Mouse (Mus musculus): Measurements from ENCODE around the gene Pi16.
"Not testable (repeated sequence)": the region's sequence is repeated elsewhere in the genome, so short reads cannot be mapped to it uniquely, and the experiment has no call there.

Pi16 gene

DNA sequence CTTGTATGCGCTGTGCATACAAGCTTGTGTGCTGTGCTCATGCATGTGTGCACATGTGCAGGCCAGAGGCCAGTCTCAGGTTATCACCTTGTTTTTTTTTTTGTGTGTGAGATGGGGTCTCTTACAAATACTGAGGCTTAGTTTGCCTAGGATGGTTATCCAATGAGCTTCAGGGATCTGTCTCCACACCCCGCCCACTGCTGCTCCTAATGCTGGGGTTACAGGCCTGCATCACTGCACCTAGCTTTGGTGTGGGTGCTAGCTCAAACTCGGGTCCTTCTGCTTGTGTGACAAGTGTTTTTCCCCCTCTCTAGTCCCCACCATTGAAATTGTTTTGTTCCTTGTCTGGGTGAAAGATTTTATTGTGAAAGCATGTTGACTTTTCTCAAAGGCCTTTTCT lies 12.7 kb downstream of the Pi16 start:
- no peak for DNase-seq (ENCODE audit: extremely low spot score, low spot score)

DNA sequence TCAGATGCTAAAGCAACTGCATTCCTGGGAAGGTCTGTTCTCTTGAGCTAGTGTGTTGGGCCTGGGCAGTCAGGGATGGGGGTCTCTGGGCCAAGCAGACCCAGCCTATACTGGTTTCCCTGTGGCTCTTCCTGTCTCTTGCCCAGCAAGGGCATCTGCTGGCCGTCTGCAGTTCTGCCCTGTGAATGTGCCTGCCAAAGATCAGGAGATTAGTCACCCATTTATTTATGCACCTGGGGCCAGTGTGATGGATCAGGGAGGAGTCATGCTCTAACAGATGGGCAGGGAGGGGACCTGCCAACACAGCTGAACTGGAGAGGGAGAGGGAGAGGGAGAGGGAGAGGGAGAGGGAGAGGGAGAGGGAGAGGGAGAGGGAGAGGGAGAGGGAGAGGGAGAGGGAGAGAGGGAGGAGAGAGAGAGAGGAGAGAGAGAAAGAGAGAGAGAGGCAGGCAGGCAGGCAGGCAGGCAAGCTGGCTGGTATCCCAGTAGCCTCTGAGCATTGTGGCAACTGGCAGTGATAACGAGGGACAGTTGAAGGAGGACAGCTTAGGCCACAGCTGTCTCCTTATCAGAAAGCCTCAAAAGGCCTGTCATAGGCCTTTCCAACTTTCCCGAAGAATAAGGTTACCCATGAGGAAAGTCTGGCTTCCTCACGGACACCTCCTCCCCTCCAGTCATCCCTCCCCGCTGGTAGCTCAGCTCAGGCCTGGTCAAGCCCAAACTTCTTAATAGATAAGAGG lies 13.4 kb downstream of the Pi16 start:
- DNase-seq (ENCODE audit: extremely low spot score, low spot score): no peak

DNA sequence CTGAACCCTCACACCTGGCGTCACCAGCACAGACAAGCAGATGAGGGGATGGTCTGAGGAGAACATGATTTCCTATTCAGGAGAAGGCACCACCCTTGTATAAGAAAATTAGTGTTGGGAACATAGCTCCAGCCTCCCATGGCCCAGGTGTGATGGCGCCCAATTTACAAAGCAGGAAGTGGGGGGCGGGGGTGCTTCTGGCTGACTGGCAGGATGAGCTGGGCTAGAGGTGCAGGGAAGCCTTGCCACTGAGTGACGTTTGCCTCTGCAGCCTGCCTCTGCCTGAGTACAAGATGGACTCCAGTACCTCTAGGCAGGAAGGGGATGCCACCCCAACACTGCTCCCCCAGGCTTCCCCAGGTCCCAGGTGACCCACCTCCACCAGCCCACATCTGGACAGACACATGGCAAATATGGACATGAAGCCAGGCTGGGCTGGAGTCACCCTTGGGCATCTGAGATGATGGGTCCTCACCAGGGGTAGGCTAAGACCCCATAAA lies 14.8 kb downstream of the Pi16 start:
- DNase-seq (ENCODE audit: extremely low spot score, low spot score): no peak

DNA sequence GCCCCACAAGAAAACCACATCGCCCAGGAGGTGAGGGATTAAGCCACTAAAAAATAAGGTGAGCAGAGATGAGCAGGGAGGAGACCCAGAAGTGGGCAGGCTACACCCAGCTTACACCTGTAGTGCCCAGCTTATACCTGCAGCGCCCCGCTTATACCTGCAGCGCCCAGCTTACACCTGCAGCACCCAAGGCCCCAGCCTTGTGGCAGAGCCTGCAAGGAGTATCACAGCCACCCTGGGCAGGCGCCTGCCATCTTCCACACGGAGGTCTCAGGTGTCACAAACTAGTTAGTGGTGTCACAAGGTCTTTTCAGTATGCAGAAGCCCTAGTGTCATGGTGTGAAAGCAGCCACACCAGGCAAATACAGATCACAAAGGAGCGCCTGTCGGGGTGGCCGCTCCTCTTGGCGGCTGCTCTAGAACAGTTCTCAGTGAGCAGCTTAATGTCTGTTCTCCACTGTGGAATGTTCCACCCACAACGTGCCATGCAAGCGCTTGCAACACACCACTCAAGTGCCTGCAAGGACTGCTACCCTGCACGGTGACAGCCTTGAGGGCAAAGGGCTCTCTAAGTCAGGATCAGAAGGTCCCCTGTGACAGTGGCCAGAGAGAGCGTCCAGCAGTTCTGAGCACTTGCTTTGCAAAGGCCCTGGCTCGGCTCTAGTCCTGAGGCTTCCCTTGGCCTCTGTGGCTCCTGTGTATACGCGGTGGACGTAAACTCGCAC lies 18.9 kb downstream of the Pi16 start:
- DNase-seq (ENCODE audit: extremely low spot score, low spot score): no peak

DNA sequence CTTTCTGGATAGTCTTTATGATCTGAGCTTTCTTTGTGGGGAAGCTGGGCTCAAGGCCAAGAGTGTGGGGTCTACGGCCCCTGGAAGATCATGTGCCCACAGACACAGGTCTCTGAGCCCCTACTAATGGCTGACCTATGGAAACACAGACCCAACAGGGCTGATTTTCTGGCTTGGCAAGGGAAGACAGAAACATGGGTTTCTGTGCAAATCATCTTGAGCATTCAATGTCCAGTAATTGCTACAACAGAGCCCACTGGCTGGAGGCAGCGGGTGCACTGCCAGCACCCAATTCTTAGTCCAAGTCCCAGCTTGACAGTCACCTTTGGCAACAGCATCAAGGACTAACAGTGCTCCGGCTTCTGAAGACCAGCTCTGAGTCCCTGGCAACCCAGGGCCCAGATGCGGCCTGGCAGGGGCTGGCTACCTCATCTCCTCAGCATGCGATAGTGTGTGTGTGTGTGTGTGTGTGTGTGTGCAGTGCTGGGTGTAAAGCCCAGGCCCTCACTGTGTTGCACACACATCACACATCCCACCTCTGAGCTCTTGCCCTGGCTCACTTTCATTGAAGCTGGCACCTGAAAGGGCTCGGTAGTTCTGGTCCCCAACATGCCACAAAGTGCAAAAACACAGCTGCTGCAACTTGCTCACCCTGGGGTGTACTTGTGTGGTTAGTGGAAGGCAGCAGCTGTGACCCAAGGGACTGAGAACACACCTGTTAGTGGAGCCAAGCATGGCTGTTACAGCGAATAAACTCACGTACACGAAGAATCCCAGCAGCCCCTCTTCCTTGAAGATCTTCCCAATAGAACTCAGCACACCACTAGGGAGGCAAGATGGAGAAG lies 20.7 kb downstream of the Pi16 start:
- no peak for DNase-seq (ENCODE audit: extremely low spot score, low spot score)

DNA sequence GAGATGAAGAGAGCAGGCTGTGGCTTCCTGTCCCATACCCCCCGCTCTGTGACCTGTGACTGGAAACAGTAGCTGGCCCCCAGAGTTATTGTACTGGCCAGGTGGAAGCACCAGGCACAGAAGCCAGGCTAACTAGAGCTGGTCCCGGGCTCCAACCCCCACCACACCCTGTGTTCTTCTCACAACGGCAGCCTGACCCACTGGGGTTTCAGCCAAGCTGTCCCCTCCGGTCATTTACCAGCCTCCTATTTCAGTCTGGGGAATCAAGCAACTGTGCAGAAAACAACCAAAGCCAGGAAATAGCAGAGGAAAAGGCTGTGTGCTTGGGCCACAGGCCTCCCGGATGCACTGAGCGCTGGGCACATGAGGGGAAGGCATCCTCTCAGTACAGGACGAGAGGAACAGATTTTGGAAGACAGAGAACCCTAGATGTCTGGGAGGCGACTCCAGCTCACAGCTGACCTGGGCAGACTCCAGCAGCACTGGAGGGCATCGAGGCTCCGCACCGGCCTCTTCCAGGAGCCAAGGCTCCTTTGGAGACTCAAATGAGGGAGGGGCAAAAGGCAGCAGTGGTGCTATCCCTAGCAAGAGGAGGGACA lies 21.8 kb downstream of the Pi16 start:
- DNase-seq (ENCODE audit: extremely low spot score, low spot score): no peak

DNA sequence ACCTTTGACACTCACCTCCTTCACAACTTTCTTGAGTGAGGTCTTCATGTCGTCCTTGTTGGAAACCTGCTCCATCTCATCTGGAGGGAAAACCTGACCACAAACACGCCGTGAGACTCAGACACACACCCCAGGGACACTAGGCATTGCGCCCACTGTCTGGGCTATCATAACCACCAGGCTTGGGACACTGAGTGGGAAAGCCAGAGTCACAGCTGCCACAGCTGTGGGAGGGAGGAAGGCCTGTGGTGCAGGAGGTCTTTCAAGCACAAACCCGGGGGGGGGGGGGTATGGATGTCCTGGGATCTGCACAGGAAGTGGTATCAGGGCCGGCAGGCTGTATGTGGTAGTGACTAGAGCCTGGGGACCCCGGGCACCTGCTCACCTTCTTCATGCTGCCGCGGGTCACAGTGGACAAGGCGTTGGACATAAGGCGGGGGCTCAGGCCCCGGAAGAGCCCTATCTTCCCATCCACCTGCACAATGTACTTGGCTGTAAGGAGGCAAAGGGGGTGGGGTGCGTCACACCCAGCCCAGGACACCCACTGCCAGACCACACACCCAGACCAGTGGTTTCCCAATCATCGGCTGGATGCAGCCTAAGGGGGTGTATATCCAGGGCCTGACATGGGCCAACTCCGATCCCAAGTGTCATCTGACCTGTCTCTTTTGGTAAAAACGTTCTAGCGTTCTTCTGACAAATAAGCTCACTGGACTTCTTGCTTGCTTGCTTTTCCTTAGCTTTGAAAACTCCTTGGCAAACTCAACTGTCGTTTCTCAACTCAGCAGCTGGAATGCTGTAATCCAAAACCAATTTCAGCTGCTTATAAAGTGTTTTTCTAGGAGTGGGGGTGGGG lies 23.2 kb downstream of the Pi16 start:
- DNase-seq (ENCODE audit: extremely low spot score, low spot score): no peak

DNA sequence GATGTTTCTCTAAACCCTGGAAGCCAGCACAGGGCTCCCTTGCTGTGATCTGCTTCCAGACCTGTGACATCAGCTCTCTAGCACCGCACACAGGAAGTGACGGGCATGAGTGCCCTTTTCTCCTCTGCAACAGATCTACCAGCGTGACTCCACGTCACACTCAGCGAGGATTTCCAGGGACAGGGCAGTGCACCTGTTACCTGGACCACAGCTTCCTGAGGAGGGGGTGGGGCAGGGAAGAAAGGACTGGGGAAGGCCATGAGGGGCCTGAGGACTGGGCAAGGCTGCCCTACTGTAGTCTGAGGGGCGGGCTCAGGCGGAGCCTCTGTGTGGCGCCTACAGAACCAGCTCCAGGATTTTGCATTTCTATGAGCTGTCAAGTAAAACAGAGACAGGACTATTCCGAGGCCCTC lies 24.1 kb downstream of the Pi16 start:
- no peak for DNase-seq (ENCODE audit: extremely low spot score, low spot score)

DNA sequence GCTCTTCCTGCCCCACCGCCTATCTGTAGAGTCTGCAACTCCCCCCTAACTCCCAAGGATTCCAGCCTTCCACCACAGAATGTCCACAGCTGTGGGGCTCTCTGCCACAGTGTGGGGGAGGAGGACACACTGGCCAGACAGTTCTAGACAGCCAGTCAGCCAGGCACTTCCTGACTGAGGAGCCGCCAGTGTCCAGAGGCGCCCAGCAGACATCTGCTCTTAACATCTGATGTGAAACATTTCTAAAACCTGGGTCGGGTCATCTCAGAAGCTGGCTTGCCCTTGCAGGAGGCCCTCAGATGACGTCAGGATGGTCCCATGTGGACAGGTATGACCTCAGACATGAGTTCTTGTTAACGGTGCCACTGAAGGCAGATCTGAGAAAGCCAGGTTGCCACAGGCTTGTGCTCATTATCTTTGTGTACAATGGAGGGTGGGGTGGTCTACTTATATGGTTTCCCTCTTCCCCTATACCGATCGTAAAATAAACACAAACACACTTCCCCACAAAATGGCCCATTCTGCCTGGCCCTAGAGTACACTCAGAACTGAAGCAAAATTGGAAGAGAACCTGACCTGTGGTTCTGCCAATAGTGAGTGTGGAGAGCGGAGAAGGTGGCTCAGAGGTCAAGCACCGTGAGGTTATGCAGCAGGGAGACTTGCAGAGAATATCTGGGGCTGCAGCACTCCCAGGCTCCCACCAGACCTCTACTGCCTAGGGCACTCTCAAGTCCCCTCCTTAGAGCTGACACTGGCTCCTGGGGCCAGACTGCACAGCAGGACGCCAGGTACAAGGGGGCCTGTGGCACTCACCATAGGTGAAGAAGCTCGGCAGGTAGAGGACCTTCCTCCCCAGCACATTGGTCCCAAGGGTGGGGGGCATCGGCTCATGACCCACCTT lies 24.8 kb downstream of the Pi16 start:
- peak; percentile 34 for DNase-seq (ENCODE audit: extremely low spot score, low spot score)

DNA sequence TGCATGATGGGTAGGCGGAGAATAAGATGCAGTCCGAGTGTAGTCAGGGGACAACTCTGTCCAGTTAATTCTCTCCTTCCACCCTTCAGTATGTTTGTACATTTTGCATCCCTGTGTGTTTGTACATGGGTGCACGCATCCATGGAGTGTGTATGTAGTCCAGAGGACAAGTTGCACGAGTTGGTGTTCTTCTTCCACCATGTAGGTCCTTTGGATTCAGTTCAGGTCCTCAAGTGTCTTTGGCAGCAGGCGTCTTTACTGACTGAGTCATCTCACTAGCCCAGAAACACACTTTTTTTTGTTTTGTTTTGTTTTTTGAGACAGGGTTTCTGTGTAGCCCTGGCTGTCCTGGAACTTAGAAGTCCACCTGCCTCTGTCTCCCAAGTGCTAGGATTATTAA lies 25.8 kb downstream of the Pi16 start:
- no peak for DNase-seq (ENCODE audit: extremely low spot score, low spot score)

DNA sequence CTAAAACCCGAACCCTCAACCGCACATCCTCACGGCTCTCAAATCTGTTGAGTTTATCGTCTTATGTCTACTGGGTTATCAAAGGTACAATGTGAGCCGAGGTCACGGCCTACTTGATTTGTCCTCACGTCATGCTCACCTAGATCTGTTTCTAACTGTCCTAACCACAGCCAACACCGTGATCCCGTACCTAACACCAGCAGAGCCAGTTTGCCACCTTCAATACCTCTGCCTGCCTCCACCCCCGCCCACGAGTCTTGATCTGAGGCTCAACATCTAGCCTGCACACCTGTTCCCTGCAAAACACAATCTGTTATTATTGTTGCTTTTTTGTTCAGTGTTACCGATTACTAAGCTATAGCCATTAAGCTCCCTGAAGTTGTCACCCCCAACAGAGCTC lies 27.8 kb downstream of the Pi16 start:
- no peak for DNase-seq (ENCODE audit: extremely low spot score, low spot score)

DNA sequence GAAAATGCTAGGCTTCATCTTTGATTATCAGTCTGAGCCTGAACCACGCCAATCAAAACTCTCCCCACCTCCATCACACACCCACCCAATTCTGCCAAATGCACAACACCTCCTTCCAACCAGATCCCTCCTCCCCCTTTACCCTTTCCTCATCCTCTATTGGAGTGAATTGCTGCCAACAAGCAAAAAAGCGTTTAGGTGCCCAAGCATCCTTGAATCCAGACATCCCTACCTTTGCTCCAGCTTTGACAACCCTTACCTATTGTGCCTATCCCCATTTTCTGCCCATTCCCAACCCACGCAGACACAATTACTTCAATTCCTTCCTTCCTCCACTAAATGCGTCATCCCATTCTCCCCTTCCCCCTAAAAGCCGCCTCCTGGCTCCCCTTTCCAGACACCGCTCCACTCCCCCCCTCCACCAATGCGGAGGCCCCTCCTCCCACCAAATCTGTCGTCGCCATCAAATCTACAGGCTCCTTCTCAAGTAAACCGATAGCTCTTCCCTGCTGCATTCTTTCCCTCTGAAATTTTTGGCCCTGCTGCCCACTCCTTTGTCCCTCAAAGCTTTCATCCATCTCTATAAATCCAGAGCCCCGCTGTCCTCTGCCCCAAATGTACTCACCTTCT lies 29.1 kb downstream of the Pi16 start:
- DNase-seq (ENCODE audit: extremely low spot score, low spot score): peak; percentile 42

DNA sequence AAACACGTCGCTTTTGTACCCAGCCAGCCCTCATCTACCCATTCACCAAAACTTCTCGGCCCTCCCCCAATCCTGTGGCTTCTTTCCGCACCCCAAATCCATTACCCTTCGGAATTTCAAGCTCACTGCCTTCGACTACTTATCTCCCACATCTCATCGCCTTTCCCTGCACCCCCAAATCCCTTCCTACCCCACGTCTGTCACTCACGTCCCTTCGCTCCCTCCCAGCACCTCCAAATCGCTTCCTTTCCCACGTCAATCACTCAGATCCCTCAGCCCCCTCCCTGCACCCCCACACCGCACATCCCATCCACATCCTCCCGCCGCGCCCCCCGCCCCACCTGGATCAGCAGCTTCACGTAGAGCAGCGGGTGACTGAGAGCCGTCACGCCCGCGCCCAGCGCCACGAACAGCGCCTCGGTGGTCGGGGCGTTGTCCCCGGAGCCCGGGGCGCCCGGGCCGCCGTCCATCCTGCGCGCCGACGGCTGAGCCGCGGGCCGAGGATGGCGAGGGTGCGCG lies 29.7 kb downstream of the Pi16 start:
- no peak for DNase-seq (ENCODE audit: extremely low spot score, low spot score)

DNA sequence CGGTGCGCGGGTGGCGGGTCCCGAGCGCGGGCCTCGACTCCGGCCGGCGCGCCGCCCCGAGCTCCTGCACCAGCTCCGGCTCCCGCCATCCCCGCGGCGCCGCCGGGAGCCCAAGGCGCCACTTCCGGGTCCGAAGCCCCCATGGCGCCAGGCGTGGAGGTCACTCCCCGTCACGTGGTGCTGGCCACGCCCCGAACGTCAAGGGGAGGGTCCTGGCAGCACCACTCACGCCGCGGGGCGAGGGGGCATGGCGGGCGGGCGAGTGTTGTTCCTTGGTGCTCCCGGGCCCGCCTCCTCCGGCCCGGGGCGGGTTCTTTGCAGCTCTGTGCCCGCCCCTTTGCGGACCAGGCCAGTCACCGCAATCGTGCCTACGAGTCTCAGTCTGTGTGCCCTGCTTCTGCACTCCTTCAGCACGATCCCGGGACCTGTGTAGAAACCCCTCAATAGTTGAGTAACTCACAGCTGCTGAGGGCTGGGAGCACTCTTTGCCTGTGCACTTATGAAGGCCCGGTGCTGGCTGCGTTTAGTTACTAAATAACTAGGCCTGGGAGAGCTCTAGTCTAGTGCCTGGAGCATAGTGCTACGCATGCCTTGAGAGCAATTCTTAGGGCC lies 30.3 kb downstream of the Pi16 start, which contains the start of gene Mtch1:
Gene Mtch1 (minus strand): TSS at position 290 of the 612 bp plus-strand sequence.
- peak; percentile 100 for DNase-seq (ENCODE audit: extremely low spot score, low spot score)

DNA sequence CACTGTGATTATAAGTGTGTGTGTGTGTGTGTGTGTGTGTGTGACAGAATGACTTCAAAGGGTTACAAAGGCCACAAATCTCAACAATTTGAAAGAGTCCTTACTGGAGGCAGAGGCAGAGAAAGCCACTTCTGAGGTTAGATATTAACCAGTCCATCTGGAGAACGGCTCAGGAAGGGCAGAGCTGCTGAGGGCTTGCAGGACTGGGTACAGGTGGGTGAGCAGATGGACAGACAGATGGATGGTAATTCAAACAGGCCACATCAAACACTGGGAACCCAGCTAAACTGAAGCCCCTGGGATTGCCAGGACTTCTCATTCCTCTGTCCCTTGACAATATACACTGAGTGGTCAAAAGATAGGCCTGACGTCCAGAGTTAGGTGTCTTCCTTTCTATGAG lies 31.5 kb downstream of the Pi16 start:
- no peak for DNase-seq (ENCODE audit: extremely low spot score, low spot score)

DNA sequence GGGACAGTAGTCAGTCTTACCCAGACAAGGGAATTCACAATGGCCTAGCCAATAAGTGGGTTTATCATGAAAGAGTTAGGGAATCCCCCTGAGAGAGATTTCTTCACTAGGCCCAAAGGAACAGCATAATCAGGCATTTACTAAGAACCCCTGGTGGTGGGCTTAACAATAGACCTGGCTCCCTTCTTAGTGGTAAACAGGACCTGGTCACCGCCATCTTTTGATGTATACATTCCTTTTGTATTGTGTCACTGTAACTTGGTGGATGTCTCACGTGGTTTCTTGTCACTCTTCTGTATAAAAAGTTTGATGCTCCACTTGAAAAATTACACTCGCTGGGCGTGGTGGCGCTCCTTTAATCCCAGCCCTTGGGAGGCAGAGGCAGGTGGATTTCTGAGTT lies 33.6 kb downstream of the Pi16 start:
- not testable (repeated sequence) for DNase-seq (ENCODE audit: extremely low spot score, low spot score)

DNA sequence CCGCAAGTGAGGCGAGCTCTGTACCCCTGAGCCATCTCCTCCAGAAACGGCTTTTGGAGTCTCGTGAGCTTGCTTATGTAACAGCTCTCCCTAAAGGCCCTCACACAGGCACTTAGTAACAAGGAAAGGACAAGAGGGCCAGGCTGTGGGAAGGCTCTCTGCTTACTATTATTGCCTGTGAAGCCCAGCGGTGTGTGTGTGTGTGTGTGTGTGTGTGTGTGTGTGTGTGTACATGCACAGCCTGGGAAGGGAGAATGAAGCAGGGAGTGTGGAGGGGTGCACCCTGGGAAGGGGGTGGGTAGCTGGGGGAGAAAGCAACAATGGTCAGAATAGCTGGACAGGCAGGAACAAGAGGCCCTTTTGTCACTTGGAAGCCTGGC lies 38.0 kb downstream of the Pi16 start:
- no peak for DNase-seq (ENCODE audit: extremely low spot score, low spot score)

DNA sequence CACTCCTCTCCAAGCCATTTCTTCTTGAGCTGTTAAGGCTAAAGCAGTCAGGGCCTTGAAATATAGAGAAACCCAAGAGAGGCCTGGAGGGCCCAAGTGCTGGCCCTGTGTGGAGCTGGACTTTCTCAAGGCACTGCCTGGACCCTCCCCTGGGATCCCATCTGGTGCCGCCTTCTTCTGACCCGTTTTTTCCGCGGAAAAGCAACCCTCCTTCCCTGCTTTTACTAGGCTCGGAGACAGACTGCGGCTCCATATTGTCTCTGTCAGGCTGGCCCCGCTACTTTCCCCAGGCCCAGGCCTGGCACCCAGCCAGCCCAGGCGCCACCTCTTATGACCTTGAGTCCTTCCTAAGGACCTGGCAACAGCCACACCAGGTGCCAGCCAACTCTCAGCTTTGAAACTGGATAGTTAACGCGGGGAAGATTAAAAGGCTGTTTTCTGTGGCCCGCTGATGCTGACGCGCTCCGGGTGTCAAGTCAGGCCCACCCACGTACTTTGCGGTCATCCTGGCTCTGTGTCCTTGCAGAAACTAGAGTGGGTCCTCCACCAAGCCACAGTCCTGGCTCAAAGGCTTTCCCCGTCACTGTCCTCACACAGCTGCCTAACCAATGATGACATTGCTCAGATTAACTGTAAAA lies 38.5 kb downstream of the Pi16 start:
- peak; percentile 62 for DNase-seq (ENCODE audit: extremely low spot score, low spot score)

Measured in neural tube, embryonic 10.5 days (tissue).